Mouse (Mus musculus): ENCODE results near the gene Nags.
"Not testable (repeated sequence)": the region's sequence is repeated elsewhere in the genome, so short reads cannot be mapped to it uniquely, and the experiment has no call there.

Gene Nags

DNA sequence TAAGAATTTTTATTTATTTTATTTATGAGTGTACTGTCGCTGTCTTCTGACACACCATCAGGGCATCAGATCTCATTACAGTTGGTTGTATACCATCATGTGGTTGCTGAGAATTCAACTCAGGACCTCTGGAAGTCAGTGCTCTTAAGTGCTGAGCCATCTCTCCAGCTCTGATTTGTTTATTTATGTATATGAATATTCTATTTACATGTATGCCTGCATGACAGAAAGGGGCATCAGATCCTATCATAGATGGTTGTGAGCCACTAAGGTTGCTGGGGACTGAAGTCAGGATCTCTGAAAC lies 11.4 kb downstream of the Nags start:
- no peak for DNase-seq (ENCODE audit: low spot score in 2 of 2)

DNA sequence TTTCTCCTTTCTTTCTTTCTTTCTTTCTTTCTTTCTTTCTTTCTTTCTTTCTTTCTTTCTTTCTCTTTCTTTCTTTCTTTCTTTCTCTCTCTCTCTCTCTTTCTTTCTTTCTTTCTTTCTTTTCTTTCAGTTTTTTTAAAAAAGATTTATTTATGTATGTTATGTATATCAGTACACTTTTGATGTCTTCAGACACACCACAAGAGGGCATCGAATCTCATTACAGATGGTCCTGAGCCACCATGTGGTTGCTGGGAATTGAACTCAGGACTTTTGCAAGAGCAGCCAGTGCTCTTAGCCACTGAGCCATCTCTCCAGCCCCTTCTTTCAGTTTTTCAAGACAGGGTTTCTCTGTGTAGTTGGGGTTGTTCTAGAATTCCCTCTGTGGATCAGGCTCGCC lies 12.7 kb downstream of the Nags start:
- DNase-seq (ENCODE audit: low spot score in 2 of 2), result not testable (repeated sequence)

DNA sequence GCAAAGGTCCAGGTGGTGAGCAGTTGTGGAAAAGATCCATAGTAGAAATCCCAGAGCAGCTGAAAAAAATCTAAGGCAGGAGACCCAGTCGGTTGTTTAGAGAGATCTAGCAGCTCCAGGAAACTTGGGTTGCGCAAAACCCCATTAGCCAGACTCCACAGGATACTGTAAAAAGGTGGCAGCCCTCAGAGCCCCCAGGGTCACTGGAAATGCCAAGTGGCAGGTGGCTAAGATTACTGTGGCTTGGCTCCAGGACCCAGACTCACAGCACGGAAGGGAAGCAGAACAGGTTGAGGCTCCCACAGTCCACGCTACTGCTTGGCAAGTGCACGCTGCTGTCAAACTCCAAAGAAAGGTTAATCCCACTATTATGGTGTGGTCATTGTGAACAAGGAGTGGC lies 14.5 kb downstream of the Nags start:
- DNase-seq (ENCODE audit: low spot score in 2 of 2), result no peak

DNA sequence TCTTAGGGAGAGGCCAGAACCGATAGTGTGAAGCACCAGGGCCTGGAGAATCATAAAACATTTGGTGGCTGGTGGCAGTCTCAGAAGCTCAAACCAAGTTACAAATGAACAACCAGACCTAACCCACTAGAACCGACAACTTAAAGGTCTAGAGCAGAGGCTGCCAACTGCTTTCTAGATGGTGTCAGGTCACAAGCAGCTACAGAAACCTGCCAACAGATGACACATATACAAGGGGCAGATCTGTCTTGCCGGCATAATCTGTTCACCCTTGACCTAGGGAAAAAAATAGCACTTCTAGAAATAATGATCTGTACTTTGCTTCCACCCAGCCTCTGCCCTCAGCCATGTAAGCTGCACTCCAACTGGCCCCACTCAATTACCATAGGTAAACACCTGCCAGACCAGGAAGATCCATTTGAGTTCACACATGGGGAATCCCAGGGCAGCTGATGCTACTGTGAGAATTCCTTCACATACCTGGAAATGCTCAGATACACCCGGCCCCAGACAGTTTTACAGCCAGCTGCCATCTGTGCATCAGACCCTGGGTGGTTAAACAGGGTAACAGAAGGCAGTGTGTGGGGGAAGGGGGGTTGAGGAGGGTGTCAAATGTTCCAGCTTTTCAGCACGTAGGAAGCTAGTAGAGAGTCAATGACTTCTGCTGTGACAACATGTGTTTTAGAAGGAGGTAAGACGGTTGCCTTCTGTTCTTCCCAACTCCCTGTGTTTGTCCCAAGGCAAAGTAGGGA lies 20.8 kb downstream of the Nags start:
- no peak for DNase-seq (ENCODE audit: low spot score in 2 of 2)

DNA sequence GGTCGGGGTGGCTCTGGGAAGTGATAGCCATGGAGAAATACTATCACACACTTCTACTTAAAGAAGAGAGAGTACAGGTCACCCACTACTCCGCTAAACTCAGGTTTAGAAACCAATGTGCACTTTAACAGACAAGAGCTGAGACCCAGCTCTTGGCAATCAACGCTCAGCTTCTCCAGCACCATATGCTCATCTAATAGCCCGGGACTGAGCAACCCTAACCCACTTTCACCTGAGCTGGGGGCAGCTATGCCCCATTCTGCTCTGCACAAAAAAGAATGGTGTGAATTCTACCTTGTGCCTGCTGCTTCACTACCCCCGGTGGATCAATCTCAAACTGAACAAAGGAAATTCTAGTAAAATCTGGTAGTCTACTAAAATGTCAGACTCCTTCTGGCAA lies 22.2 kb downstream of the Nags start:
- DNase-seq (ENCODE audit: low spot score in 2 of 2), result no peak

DNA sequence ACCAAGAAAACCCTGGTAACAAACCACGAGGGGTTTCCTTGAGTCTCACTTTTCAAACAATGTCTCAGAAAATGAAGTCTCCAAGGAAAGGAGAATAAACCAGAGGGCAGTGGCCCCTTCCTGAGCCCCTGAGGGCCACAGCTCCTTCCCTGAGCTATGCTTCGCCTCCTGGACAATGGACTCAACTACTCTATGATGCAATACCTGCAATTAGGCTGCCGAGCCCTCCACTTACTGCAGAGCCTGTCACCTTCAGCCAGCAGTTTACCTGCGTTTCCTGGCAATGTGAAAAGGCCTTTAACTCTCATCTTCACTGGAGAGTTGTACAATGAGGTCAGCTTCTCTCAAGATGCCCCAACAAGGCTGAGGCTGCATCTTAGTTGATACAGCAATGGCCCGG lies 23.4 kb downstream of the Nags start:
- DNase-seq (ENCODE audit: low spot score in 2 of 2), result no peak

DNA sequence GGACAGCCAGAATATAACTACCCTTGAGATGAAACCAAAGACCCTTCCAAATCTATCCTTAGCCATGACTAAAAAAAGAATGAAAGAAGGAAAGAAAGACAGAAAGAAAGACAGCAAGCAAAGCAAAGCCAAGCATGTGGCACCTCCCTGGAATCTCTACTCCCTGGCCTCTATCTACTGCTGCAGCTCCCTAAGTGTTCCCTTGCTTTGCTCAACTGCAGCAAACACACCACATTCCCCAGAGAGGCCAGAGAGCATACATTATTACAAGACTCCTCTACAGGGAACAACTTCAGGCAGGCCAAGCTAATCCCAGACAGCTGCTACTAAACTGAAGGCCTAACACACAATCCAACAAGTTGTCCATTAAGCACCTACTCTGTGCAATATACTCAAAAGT lies 34.5 kb downstream of the Nags start:
- no peak for DNase-seq (ENCODE audit: low spot score in 2 of 2)

DNA sequence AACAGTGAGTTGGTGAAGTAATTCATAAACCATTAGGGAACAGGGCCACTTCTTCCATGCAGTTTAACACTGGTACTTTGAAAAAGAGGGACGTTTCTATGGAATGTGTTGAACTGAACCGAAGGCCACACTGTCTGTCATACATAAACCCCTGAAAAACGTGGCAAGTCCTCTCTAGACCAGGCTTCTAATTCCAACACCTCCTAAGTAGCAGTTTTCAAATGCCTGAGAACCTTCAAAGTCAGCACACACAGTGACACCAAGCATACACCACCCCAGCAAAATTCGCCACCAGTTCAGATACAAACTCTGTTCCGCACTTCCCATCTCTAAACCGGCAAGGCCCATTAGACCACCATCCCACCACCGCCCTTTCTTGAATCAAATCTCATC lies 38.9 kb downstream of the Nags start:
- DNase-seq (ENCODE audit: low spot score in 2 of 2), result no peak

DNA sequence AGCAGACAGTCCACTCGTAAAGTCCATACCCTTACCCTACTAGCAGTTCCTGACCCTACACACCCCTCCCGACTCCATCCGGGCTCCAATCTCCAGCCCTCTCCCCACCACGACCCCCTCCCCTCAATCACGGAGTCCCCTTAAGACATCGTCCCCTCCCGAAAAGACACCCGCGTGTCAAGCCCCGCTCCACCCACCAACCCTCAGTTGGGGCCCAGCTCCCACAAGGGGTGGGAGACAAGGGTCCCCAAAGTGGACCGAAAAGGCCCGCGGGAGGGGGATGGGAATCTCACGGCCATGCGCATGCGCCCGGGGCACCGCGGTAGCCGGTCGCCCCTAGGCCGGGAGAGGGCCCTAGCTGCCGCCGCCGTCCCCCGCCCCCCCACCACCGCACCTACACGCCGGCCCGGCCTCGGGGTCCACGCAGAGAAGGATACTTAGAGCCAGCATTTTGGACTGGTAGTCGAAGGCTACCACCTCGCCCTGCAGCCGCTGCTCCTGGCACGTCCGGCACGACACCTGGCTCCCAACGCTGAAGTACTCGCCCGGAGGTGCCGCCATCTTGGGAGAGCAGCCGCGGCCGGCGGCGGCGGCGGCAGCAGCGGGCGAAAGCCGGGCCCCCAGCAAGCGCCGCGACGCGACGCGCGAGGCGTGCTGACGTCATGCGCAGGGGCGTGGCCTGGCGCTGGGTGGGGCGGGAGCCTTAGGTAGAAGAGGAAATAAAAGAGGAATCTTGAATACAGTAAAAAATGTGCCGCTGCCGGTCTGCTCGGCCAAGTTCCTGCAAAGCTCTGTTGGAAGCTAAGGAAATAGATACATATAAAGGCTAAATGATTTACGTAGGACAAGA lies 39.6 kb downstream of the Nags start, which contains the start of gene Lsm12:
TSS of gene Lsm12 (minus strand) at position 651 of the 850 bp plus-strand sequence.
- peak; percentile 87 to 93 for DNase-seq (ENCODE audit: low spot score in 2 of 2)

DNA sequence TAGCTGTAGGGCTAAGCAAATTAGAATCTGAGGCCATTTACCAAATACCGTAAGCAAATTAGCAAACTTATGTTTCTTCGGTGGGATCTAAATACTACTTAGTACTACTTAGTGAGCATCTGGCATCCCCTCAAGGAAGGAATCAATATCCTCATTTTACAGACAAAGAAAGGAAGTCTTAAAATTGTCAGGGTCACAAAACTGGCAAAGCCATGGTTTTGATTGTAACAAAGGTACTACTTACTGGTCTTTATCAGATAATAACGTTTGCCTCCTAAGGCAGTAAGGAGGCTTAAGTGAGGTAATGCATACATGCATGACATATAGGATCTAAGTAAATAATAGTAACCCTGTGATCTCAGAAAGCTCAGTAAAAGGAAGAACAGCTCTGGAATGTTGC lies 40.4 kb downstream of the Nags start:
- no peak for DNase-seq (ENCODE audit: low spot score in 2 of 2)

DNA sequence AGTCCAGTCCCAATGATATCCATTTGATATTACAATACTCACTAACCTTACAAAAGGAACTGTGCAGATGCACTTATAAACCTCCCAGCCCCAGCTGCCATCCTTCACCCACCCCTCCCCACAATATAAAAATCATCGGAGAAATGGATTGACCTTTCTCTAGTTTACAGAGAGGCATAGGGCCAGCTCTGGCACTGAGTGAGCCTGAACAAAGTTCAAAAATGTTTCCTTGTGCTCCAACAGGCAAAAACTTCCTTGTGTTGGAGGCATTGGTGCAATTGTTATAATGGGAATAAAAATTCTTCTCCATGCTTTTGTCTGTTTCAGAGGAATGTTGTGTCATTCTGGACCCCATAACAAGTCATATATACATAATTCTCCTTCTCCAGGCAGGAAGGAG lies 40.9 kb downstream of the Nags start:
- DNase-seq (ENCODE audit: low spot score in 2 of 2), result no peak

DNA sequence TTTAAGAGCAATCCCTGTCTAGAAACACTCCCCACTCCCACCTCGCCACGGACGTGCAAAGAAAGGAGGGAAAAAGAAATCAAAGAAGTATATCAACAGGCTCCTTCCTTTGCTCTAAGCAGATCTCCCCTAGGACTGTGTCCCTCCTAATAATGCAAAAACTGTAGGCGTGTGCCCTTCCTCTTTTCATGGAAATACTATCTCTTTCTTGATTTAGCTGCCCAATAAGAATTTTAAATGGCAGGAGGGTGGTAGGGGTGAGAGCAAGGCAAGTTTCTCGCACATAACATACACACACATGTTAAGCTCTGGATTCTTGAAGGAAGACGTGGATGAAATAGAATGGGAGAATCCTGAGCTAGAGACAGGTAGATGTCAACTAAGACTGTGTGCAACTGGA lies 43.7 kb downstream of the Nags start:
- DNase-seq (ENCODE audit: low spot score in 2 of 2), result no peak

DNA sequence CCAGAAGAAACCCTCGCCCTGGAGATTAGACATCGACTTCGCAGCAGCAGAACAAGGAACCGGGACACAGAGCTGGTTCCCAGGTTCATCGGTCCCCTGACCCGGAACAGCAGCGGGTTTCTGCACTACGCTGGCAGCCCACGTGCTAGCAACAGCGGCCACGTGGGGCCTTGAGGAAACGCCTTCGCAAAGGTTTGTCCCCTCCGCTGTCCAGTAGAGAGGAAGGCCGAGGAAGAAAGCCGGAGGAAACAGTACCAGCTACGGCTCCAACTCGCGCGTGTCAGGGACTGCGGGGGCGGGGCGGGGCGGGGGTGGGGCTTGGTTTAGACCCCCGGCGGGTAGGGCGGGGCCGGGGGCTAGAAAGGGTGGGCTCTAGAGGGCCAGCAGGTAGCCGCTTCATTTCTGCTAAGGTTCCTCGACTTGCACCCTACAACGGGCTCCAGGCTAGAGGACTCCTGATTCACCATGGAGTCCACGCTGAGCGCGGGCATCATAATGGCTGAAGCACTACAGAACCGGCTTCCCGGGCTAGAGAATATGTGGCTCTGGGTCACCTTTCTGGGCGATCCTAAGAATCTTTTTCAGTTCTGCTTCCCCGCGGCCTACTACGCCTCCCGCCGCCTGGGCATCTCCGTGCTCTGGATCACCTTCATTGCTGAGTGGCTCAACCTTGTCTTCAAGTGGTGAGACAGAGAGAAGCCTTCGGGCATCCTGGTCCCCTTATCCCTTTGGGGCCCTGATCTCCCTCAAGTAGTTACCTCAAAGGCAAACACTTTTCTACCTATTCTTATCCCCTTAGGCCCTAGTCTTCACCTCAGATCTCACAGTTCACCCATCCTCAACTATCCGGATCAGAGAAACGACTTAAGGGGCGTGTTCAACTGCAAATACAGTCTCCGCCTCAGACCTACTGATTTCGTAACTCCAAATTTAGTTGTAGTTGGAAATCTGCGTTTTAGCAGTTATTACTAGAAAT lies 44.4 kb downstream of the Nags start, which contains the start of gene G6pc3:
TSS of gene G6pc3 (plus strand) at position 160 of the 976 bp plus-strand sequence.
- DNase-seq (ENCODE audit: low spot score in 2 of 2), result peak; percentile 75 to 86

DNA sequence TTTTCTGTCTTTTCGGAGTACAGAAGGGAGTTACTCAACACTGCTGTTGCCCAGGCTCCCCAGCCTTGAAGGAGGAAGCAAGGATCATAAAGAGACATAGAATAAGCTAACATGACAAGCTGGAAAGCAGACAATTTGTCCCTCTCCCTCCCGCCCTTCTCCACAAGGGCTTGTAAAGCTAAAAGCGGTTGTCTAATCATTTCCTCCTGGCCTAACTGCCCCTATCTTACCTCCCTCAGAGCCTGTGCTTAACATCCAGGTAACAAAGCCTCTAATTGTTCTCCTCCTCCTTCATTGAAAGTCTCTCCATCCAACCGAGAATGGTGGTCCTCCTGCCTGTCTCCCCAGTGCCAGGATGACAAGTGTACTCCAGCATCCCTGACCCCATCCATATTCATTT lies 45.5 kb downstream of the Nags start:
- DNase-seq (ENCODE audit: low spot score in 2 of 2), result no peak

DNA sequence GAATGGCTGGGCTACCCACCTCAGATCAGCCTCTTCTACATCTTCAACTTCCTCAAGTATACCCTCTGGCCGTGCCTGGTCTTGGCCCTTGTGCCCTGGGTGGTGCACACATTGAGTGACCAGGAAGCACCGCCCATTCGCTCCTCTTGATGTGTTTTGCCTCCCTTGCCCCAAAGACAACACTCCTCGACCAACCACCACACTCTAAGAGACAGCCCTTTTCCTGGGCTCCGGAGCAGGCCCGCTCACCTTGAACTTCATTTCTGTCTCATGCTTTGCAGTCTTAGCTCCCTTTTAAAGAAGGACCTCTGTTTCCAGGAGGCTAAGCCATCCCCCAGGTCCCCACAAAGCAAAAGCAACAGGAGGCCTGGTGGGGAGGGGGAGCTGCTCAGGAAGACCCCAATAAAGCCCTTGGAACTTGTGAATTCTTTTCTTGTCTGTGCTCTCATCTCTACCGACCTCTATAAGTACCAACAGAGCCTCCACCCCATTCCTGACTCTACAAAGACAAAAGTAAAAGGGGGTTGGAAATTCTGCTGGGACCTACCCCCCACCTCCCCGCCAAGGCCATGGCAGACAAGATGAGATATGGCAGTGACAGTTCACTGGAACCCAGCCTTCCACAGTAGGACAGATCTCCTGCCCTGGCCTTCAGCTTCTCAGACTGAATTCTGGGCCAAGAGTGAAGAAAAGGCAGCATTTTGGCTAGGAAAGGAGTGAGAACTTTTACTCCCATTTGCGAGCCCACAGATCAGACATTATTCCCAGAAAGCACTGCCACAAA lies 48.5 kb downstream of the Nags start:
- peak in 1 of 2 experiments; percentile 8 for DNase-seq (ENCODE audit: low spot score in 2 of 2)

DNA sequence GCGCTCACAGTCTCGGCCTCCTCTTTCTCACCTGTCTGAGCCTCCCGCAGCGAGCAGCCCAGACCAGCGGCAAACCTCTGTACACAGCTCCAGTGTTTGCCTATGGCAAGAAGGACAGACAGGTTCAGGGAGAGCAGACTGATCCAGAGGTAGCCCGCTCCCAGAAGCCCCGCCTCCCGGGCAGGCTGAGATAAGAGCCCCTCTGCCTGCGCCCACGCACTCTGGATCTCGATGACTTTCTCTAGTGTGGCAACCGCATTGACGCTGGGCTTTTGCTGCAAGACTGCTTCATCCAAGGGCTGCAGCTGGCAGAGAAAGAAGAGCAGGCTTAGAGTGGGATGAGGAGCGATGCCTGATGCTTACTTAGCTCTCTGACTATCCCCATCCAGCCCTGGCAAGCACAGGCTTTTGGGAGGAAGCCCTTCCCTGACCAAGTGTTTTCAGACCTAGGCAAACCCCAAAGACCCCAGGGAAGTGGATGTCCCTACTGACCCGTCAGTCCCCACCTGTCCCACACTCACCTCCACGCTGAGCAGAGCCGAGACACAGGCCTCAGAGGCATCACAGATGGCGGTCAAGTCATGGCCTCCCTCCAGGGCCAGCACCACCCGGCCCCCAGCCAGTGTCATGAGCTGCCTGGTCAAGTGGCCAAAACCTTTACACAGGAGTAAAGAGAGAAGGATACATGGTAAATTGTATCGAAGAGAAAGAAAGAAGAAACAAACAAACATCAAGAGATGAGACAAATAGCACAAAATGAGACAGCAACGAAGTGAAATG lies 50.9 kb downstream of the Nags start:
- DNase-seq (ENCODE audit: low spot score in 2 of 2), result peak in 1 of 2 experiments; percentile 34

DNA sequence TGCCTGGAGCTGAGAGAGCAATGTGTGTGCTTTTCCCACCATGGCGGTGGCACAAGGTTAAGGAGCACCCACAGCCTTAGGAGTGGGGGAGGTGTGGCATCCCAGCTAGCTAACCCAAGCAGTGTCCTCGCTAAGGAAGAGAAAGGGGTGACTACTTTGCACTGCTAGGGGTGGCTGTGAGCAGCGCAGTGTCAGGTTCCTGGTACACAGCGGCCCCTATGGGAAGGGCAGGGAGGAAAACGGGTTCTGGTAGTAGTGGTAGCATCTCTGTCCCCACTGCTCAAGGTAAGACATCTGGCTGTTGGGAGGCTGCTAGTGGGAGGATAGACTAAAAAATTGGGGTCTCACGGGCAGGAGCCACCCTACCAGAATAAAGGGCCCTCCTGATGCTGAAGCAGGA lies 52.9 kb downstream of the Nags start:
- DNase-seq (ENCODE audit: low spot score in 2 of 2), result no peak
